Mouse (Mus musculus) lung, embryonic 15.5 days (tissue): ENCODE results near the gene Gpn1. TPM values are rescaled to one million over a fixed set of nuclear protein-coding genes. Genes with fewer than 3 reads are reported as not detected.

Source experiments
- ATAC-seq: fragments of 200-750 bp; cut with Nextera tagmentation; 2 replicates; pipeline ENCODE4 v1.8.0; 2017; ENCODE audit warnings: moderate number of reproducible peaks, borderline replicate concordance; ENCODE audit not compliant: low FRiP score, low TSS enrichment; ENCODE audit errors: extremely low read depth
- H3K27ac ChIP-seq: fragments of 300-500 bp; sonication (generic); 2 replicates; pipeline ENCODE4 v1.5.1; 2015; ENCODE audit warnings: moderate library complexity, mild to moderate bottlenecking, inconsistent platforms
- H3K27me3 ChIP-seq: fragments of 300-500 bp; sonication (generic); 2 replicates; pipeline ENCODE4 v1.6.1; 2015; ENCODE audit warnings: inconsistent platforms
- H3K36me3 ChIP-seq: fragments of 300-500 bp; sonication (generic); 2 replicates; pipeline ENCODE4 v1.6.1; 2015; ENCODE audit warnings: inconsistent platforms
- H3K4me1 ChIP-seq: fragments of 300-500 bp; sonication (generic); 2 replicates; pipeline ENCODE4 v1.6.1; 2015; ENCODE audit warnings: inconsistent platforms
- H3K4me2 ChIP-seq: fragments of 300-500 bp; sonication (generic); 2 replicates; pipeline ENCODE4 v1.6.1; 2015; ENCODE audit warnings: inconsistent platforms, mild to moderate bottlenecking, moderate library complexity
- H3K4me3 ChIP-seq: fragments of 300-500 bp; sonication (generic); 2 replicates; pipeline ENCODE4 v1.5.1; 2015; ENCODE audit warnings: mild to moderate bottlenecking, inconsistent platforms
- H3K9ac ChIP-seq: fragments of 300-500 bp; sonication (generic); 2 replicates; pipeline ENCODE4 v1.6.1; 2015; ENCODE audit warnings: inconsistent platforms
- H3K9me3 ChIP-seq: fragments of 300-500 bp; sonication (generic); 2 replicates; pipeline ENCODE4 v1.6.1; 2016; ENCODE audit warnings: inconsistent platforms
- WGBS: fragments of 180-500 bp; shearing (Covaris S2); methylation state at CpG from one replicate; pipeline ENCODE4 v1.1.7; 2015; 5-methylcytosine and 5-hydroxymethylcytosine counted together
- polyA plus RNA-seq: library from polyadenylated mRNA; unstranded; fragments of >200 nt; fragmentation: Nextera tagmentation; extraction: Ambion mirVana; gene quantifications from 2 replicates; pipeline ENCODE4 v1.2.1, GENCODE M21; 2015

The Gpn1 gene
- polyA plus RNA-seq = 57.2 and 63.8 TPM in 2 replicates

DNA sequence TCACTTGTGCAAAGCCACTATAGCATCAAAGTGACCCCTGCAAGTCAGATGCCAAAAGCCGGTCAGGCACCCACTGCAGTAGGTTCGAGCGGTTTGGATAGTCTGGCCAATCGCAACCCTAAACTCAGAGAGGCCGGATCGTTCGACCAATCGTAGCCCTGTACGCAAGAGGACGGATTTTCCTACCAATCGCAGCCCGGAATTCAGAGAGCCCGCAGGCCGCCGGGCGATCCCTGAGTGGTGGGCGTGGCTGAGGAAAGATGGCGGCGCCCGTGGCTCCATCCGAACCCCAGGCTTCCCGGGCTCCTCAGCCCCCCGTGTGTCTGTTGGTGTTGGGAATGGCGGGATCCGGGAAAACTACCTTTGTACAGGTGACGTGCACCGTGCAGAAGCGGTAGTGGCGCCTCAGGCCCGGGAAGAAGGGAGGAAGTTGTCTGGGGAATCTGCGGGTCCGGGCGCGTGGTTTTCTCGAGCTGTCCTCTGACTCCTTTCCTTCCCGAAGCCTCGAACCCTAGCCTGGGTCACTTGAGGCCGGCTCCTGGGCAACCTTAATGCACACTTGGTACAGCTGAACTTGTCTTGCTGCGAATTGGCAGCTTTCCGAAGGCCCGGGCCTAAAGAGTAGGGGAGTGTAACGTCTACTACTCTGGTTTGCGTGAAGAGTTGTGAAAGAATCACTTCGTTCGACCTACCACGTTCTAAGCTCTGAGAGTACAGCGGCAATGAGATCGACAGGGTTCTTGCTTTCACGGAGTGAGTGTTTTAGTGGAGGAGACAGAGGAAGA is at the start of gene Gpn1:
Gene Gpn1, plus strand, starts transcription at position 229 of the 785 bp plus-strand sequence.
- peaks cover 29% of the 10 kb centered on the region for H3K36me3 ChIP-seq
- H3K4me1 ChIP-seq = peaks cover 15% of the 10 kb centered on the region
- H3K9ac ChIP-seq = peak within 1 kb of the TSS; percentile 68
- H3K9me3 ChIP-seq = no peaks in the 10 kb centered on the region
- peak; percentile 100 for ATAC-seq
- under 1% methylated on average over 49 of the region's 49 CpGs for WGBS
- no peaks in the 10 kb centered on the region for H3K27me3 ChIP-seq
- H3K27ac ChIP-seq = no peak within 1 kb of the TSS
- H3K4me3 ChIP-seq = peak within 1 kb of the TSS; percentile 81
- H3K4me2 ChIP-seq = peak within 1 kb of the TSS; percentile 80

GRCm38 (mm10) chr5:31451336-31451735 is 43.2 kb upstream of the Gpn1 start:
- Histone ChIP-seq H3K27me3 (no peaks in the 10 kb centered on the region), H3K4me3 (no peak overlapping the region), H3K4me1 (peaks cover 18% of the 10 kb centered on the region), H3K9ac (no peak overlapping the region), H3K27ac (no peak overlapping the region), H3K9me3 (no peaks in the 10 kb centered on the region), H3K4me2 (no peak overlapping the region), H3K36me3 (no peaks in the 10 kb centered on the region)
- ATAC-seq = no peak
- 71% methylated on average over 2 of the region's 2 CpGs for WGBS

GRCm38 (mm10) chr5:31451878-31452561 is 42.5 kb upstream of the Gpn1 start, which contains the start of gene Zfp512:
Zfp512 (plus strand) TSS chr5:31452431.
- WGBS = 7% methylated on average over 23 of the region's 23 CpGs
- Histone ChIP-seq H3K36me3 (no peaks in the 10 kb centered on the region), H3K27ac (peak within 1 kb of the TSS; percentile 46), H3K4me3 (peak within 1 kb of the TSS; percentile 54), H3K27me3 (no peaks in the 10 kb centered on the region), H3K9ac (peak within 1 kb of the TSS; percentile 63), H3K4me1 (peaks cover 18% of the 10 kb centered on the region), H3K4me2 (peak within 1 kb of the TSS; percentile 84), H3K9me3 (no peaks in the 10 kb centered on the region)
- ATAC-seq = peak; percentile 99

- H3K27ac ChIP-seq = peak overlapping the region; percentile 46
- no peaks in the 10 kb centered on the region for H3K36me3 ChIP-seq
- H3K9ac ChIP-seq = peak overlapping the region; percentile 63
- H3K9me3 ChIP-seq = no peaks in the 10 kb centered on the region
- no peaks in the 10 kb centered on the region for H3K27me3 ChIP-seq
- ATAC-seq = no peak
- peak overlapping the region; percentile 84 for H3K4me2 ChIP-seq
- WGBS = 0% methylated on average over 11 of the region's 11 CpGs
- peaks cover 18% of the 10 kb centered on the region for H3K4me1 ChIP-seq
- H3K4me3 ChIP-seq = peak overlapping the region; percentile 54
Measured at GRCm38 (mm10) chr5:31452562-31452878, 42.0 kb upstream of the Gpn1 start.

DNA sequence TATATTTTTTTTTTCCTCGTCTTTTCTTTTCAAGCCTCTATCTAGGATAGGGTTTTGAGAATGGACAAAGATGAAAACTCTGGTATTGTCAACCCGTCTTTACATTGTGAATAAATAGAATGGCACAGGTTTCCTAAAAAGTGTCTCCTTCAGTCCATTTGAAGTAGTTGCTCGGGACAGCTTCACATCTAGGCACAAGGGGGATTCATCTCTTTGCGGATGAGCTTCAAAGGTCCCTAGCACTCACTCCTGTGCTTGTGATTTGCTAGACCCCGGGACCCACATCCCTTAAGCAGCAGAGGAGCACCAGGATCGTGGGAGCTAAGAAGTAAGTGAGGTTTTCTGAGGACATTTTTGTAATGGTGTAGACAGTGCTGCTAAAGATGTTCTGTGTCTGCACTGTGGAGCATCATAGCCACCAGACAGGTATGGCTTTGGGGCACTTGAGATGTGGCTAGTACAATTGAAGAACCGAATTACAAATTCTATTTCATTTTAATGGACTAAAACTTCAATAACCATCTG is 41.6 kb upstream of the Gpn1 start:
- Histone ChIP-seq H3K36me3 (no peaks in the 10 kb centered on the region), H3K4me3 (peak overlapping the region; percentile 54), H3K4me1 (peaks cover 18% of the 10 kb centered on the region), H3K27me3 (no peaks in the 10 kb centered on the region), H3K4me2 (peak overlapping the region; percentile 84), H3K9ac (peak overlapping the region; percentile 63), H3K27ac (no peak overlapping the region), H3K9me3 (no peaks in the 10 kb centered on the region)
- WGBS = 10% methylated on average over 7 of the region's 7 CpGs
- no peak for ATAC-seq

DNA sequence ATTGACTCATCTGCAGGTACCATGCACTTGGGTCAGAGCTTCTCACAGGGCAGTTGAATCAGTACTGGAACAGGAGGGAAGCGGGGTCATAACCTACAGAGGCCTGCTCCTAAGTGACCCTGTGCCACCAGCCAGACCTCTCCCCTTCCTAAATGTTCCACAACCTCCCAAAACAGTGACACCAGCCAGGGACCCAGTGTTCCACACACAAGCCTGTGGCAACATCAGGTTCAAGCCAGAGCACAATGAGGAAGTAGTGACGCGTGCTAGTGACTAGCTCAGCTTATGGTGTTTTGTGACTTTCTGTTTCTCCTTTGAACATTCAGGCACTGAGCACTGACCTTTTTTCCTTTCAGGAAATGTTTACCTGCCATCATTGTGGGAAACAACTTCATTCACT is 26.7 kb upstream of the Gpn1 start:
- WGBS = 86% methylated on average over 3 of the region's 3 CpGs

GRCm38 (mm10) chr5:31469711-31470110 is 24.8 kb upstream of the Gpn1 start:
- no peak for ATAC-seq
- Histone ChIP-seq H3K9me3 (no peaks in the 10 kb centered on the region), H3K27me3 (no peaks in the 10 kb centered on the region), H3K27ac (no peak overlapping the region), H3K36me3 (peaks cover 81% of the 10 kb centered on the region), H3K9ac (no peak overlapping the region), H3K4me2 (no peak overlapping the region), H3K4me3 (no peak overlapping the region), H3K4me1 (no peaks in the 10 kb centered on the region)
- WGBS = 85% methylated on average over 6 of the region's 6 CpGs

More for the DNA sequence above, 26.7 kb upstream of the Gpn1 start:
- H3K4me1 ChIP-seq = no peaks in the 10 kb centered on the region
- no peak for ATAC-seq
- no peak overlapping the region for H3K4me3 ChIP-seq
- peaks cover 62% of the 10 kb centered on the region for H3K36me3 ChIP-seq
- no peak overlapping the region for H3K9ac ChIP-seq
- H3K9me3 ChIP-seq = no peaks in the 10 kb centered on the region
- H3K27me3 ChIP-seq = no peaks in the 10 kb centered on the region
- no peak overlapping the region for H3K4me2 ChIP-seq
- H3K27ac ChIP-seq = no peak overlapping the region

GRCm38 (mm10) chr5:31470334-31470733 is 24.2 kb upstream of the Gpn1 start:
- H3K27ac ChIP-seq = no peak overlapping the region
- no peak for ATAC-seq
- no peaks in the 10 kb centered on the region for H3K27me3 ChIP-seq
- H3K4me3 ChIP-seq = no peak overlapping the region
- no peak overlapping the region for H3K9ac ChIP-seq
- no peaks in the 10 kb centered on the region for H3K9me3 ChIP-seq
- H3K4me2 ChIP-seq = no peak overlapping the region
- 62% methylated on average over 7 of the region's 7 CpGs for WGBS
- no peaks in the 10 kb centered on the region for H3K4me1 ChIP-seq
- H3K36me3 ChIP-seq = peaks cover 83% of the 10 kb centered on the region

- WGBS = 77% methylated on average over 4 of the region's 4 CpGs
- no peak overlapping the region for H3K27ac ChIP-seq
- H3K27me3 ChIP-seq = no peaks in the 10 kb centered on the region
- no peaks in the 10 kb centered on the region for H3K4me1 ChIP-seq
- H3K4me2 ChIP-seq = no peak overlapping the region
- no peaks in the 10 kb centered on the region for H3K9me3 ChIP-seq
- no peak overlapping the region for H3K4me3 ChIP-seq
- H3K9ac ChIP-seq = no peak overlapping the region
- peaks cover 62% of the 10 kb centered on the region for H3K36me3 ChIP-seq
- ATAC-seq = no peak
Measured at GRCm38 (mm10) chr5:31480536-31480935, 14.0 kb upstream of the Gpn1 start.

DNA sequence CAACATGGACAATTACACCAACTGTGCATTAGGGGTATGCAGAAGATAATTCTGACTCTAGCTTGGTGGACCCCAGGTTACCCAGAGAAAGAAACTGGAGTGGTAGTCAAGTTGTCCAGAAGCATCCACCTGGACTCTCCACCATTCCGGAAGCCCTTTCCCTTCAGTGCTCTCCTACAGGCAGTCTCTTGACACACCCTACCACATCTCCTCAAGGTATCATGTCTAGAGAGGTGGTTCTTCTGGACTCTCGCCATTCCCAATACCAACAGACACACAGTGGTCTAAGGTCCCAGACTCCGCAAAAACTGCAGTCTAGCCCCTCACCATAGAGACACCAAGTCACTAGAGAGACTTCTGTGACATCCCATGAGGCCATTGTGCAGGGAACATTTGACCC is 9.1 kb upstream of the Gpn1 start, which contains the start of gene 4930548H24Rik:
Gene 4930548H24Rik, plus strand, starts transcription at position 301 of the 400 bp plus-strand sequence.
- ATAC-seq = no peak
- Histone ChIP-seq H3K4me3 (no peak within 1 kb of the TSS), H3K9ac (no peak within 1 kb of the TSS), H3K36me3 (peaks cover 15% of the 10 kb centered on the region), H3K27ac (no peak within 1 kb of the TSS), H3K9me3 (no peaks in the 10 kb centered on the region), H3K4me1 (no peaks in the 10 kb centered on the region), H3K4me2 (no peak within 1 kb of the TSS), H3K27me3 (no peaks in the 10 kb centered on the region)
- 95% methylated on average over 3 of the region's 3 CpGs for WGBS

- H3K4me3 ChIP-seq = no peak overlapping the region
- H3K27me3 ChIP-seq = no peaks in the 10 kb centered on the region
- no peak overlapping the region for H3K27ac ChIP-seq
- H3K36me3 ChIP-seq = 0 out of 2 replicates have a peak, but pooled peaks cover 3% of the 10 kb centered on the region
- no peak for ATAC-seq
- no peaks in the 10 kb centered on the region for H3K4me1 ChIP-seq
- WGBS = 95% methylated on average over 3 of the region's 3 CpGs
- no peaks in the 10 kb centered on the region for H3K9me3 ChIP-seq
- H3K9ac ChIP-seq = no peak overlapping the region
- H3K4me2 ChIP-seq = no peak overlapping the region
Measured at GRCm38 (mm10) chr5:31487889-31488288, 6.7 kb upstream of the Gpn1 start.
